Mouse (Mus musculus) stomach, postnatal 0 days (tissue): ENCODE data around the gene Fcho2. TPM values are rescaled to one million over a fixed set of nuclear protein-coding genes. Genes with fewer than 3 reads are reported as not detected.
A peak's percentile ranks its signal among the peaks of the same experiment; 100 is the strongest.

Source experiments
- ATAC-seq: fragments of 200-750 bp; cut with Nextera tagmentation; 2 replicates; pipeline ENCODE4 v1.8.0; 2017; ENCODE audit not compliant: low FRiP score, low TSS enrichment
- DNase-seq: peaks from one replicate; pipeline ENCODE4 v3.0.0-alpha.2; 2016; ENCODE audit warnings: low spot score
- H3K27ac ChIP-seq: fragments of 300-500 bp; sonication (generic); replicated peaks from 2 replicates; pipeline ENCODE4 v1.5.1; 2014; ENCODE audit warnings: mild to moderate bottlenecking, control low read depth
- H3K27me3 ChIP-seq: fragments of 300-500 bp; sonication (generic); 2 replicates; pipeline ENCODE4 v1.6.1; 2014; ENCODE audit warnings: low read length; ENCODE audit not compliant: control insufficient read depth, insufficient read depth
- H3K36me3 ChIP-seq: fragments of 300-500 bp; sonication (generic); 2 replicates; pipeline ENCODE4 v1.6.1; 2014; ENCODE audit warnings: low read length, mixed read lengths; ENCODE audit not compliant: control insufficient read depth, insufficient read depth
- H3K4me1 ChIP-seq: fragments of 300-500 bp; sonication (generic); replicated peaks from 2 replicates; pipeline ENCODE4 v1.6.1; 2014; ENCODE audit warnings: antibody characterized with exemption; ENCODE audit not compliant: control insufficient read depth, insufficient read depth
- H3K4me2 ChIP-seq: fragments of 300-500 bp; sonication (generic); replicated peaks from 2 replicates; pipeline ENCODE4 v1.6.1; 2014; ENCODE audit warnings: low read depth, mild to moderate bottlenecking, control low read depth, moderate library complexity
- H3K4me3 ChIP-seq: fragments of 300-500 bp; sonication (generic); 2 replicates; pipeline ENCODE4 v1.5.1; 2014; ENCODE audit warnings: low read depth, low read length, control low read depth
- H3K9ac ChIP-seq: fragments of 300-500 bp; sonication (generic); 2 replicates; pipeline ENCODE4 v1.6.1; 2014; ENCODE audit warnings: mild to moderate bottlenecking, low read length, control low read depth, mixed read lengths
- H3K9me3 ChIP-seq: fragments of 300-500 bp; sonication (generic); 2 replicates; pipeline ENCODE4 v1.6.1; 2016; ENCODE audit warnings: low read length; ENCODE audit not compliant: control insufficient read depth
- CTCF ChIP-seq: IDR thresholded peaks from 2 replicates; pipeline ENCODE4 v1.5.1; 2016; ENCODE audit warnings: antibody characterized with exemption, low read depth, mild to moderate bottlenecking, moderate library complexity
- EP300 ChIP-seq: optimal IDR thresholded peaks from 2 replicates; pipeline ENCODE3; 2016; ENCODE audit warnings: antibody characterized with exemption
- WGBS: fragments of 180-500 bp; shearing (Covaris S2); extraction: QIAGEN DNeasy Blood & Tissue Kit; methylation state at CpG from one replicate; pipeline ENCODE4 v1.1.7; 2014; 5-methylcytosine and 5-hydroxymethylcytosine counted together
- polyA plus RNA-seq: library from polyadenylated mRNA; unstranded; fragments of >200 nt; fragmentation: Nextera tagmentation; extraction: Ambion mirVana; gene quantifications from 2 replicates; pipeline ENCODE4 v1.2.1, GENCODE M21; 2015

Gene Fcho2
- 19.6 and 21.9 TPM in 2 replicates for polyA plus RNA-seq

DNA sequence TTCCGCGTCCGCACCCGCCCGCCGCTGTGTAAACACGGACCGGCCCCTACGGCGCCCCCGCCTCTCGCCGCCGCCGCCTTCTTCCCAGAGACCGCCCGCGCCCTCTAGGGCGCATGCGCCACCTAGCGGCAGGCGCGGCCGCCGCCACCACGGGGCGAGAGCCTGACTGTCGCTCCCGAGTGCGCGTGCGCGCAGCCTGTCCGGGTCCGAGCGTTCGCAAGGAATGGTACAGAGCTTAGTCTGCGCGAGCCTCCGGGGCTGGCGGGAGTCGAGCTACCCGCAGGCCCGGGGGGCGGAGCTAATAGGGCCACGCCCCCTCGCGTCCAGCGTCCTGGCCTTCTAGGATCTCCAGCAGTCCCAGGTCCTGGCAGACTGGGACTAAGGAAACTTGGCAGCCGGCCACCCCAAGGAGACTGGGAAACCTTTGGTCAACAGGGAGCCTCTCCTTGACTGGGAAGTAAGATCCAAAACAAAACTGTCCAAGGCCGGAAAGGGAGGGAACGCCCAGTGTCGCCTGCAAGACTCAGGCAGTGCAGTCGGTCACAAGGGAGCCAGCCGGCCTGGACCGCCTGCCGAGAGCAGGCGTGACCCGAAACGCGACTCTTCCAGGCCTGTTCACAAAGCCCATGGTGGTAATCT is at the start of gene Fcho2:
Gene Fcho2, minus strand, starts transcription at position 303 of the 639 bp plus-strand sequence.
- H3K36me3 ChIP-seq: no peaks in the 10 kb centered on the region
- under 1% methylated on average over 46 of the region's 61 CpGs for WGBS

DNA sequence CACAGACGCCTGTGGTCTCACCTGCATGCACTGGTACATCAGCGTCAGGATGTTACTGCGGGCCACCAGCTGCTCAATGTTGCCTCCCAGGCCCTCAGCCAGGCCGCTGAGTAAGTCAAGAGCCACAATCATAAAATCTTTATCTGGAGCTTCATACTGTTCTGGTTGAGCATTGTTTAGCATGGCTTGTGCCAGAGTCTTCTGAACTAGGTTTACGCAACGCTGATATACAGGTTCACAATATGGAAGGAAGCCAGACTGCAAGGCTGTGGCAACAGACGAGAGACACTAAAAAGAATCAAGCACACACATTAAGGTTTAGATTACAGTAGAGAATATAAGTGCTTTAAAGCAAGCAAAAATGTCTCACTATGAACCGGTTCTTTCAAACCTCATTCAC is 40.0 kb upstream of the Fcho2 start:
- TF ChIP-seq CTCF: no peak
- no peak for TF ChIP-seq EP300
- no peak for ATAC-seq
- Histone ChIP-seq H3K4me1 (no peaks in the 10 kb centered on the region), H3K36me3 (peaks cover 25% of the 10 kb centered on the region), H3K9me3 (no peaks in the 10 kb centered on the region), H3K4me3 (no peak overlapping the region), H3K9ac (no peak overlapping the region), H3K4me2 (no peak overlapping the region), H3K27ac (no peak overlapping the region), H3K27me3 (no peaks in the 10 kb centered on the region)
- DNase-seq: no peak
- 80% methylated on average over 8 of the region's 8 CpGs for WGBS

More for the DNA sequence above, at the start of gene Fcho2:
- Histone ChIP-seq H3K4me3 (peak within 1 kb of the TSS; percentile 92), H3K9ac (peak within 1 kb of the TSS; percentile 99), H3K9me3 (no peaks in the 10 kb centered on the region), H3K4me2 (peak within 1 kb of the TSS; percentile 56), H3K4me1 (no peaks in the 10 kb centered on the region), H3K27me3 (no peaks in the 10 kb centered on the region), H3K27ac (peak within 1 kb of the TSS; percentile 100)
- no peak for TF ChIP-seq EP300
- TF ChIP-seq CTCF: peak; percentile 88
- peak; percentile 95 for ATAC-seq
- peak; percentile 98 for DNase-seq

- Histone ChIP-seq H3K4me2 (no peak overlapping the region), H3K27ac (no peak overlapping the region), H3K9me3 (no peaks in the 10 kb centered on the region), H3K9ac (no peak overlapping the region), H3K27me3 (no peaks in the 10 kb centered on the region), H3K36me3 (no peaks in the 10 kb centered on the region; the same call in 1 of the 2 replicates), H3K4me3 (no peak overlapping the region), H3K4me1 (no peaks in the 10 kb centered on the region)
- DNase-seq (no peak), ATAC-seq (no peak)
- TF ChIP-seq EP300 (no peak), CTCF (no peak)
- WGBS: 63% methylated on average over 1 of the region's 1 CpGs
Measured at GRCm38 (mm10) chr13:98845794-98846193, 30.5 kb upstream of the Fcho2 start.

- Histone ChIP-seq H3K4me2 (no peak overlapping the region), H3K4me1 (no peaks in the 10 kb centered on the region), H3K27ac (no peak overlapping the region), H3K36me3 (peaks cover 3% of the 10 kb centered on the region; the same call in 1 of the 2 replicates), H3K9ac (no peak overlapping the region), H3K4me3 (no peak overlapping the region), H3K9me3 (no peaks in the 10 kb centered on the region), H3K27me3 (no peaks in the 10 kb centered on the region)
- DNase-seq (no peak), ATAC-seq (no peak; the same call in 1 of the 2 replicates)
- 94% methylated on average over 6 of the region's 6 CpGs for WGBS
- TF ChIP-seq CTCF (peak; percentile 61), EP300 (no peak)
Measured at GRCm38 (mm10) chr13:98836423-98837088, 21.3 kb upstream of the Fcho2 start.

DNA sequence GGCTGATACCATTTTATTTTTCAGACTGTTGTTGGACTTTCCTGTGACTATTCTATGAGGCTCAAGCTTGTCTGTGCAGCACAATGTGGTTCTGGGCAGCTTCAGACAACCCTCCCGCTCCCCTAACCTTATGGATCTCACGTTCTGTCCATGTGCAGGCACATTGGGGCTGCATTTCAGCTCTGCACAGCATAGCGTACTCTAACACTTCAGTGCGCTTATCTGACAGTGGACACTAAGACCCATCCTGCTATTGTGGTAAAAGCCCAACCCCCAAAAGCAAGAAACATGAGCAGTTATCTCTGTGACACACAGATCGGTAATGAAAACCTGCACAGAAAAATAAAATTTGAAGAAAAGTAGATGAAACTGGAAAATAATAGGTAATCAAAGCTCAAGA is 20.5 kb upstream of the Fcho2 start:
- WGBS: 91% methylated on average over 5 of the region's 5 CpGs
- no peak overlapping the region for H3K27ac ChIP-seq
- H3K9ac ChIP-seq: no peak overlapping the region
- no peak overlapping the region for H3K4me3 ChIP-seq
- H3K4me1 ChIP-seq: no peaks in the 10 kb centered on the region
- H3K27me3 ChIP-seq: no peaks in the 10 kb centered on the region
- no peaks in the 10 kb centered on the region for H3K9me3 ChIP-seq
- H3K4me2 ChIP-seq: no peak overlapping the region
- peaks cover 3% of the 10 kb centered on the region; the same call in 1 of the 2 replicates for H3K36me3 ChIP-seq
- DNase-seq (no peak), ATAC-seq (no peak)
- TF ChIP-seq EP300 (no peak), CTCF (no peak)

- H3K36me3 ChIP-seq: no peaks in the 10 kb centered on the region; the same call in 1 of the 2 replicates
- H3K9me3 ChIP-seq: no peaks in the 10 kb centered on the region
- H3K27ac ChIP-seq: no peak overlapping the region
- ATAC-seq (0 out of 2 replicates have a peak, but pooled peaks have one; percentile 47), DNase-seq (no peak)
- no peaks in the 10 kb centered on the region for H3K27me3 ChIP-seq
- H3K9ac ChIP-seq: no peak overlapping the region
- no peak for TF ChIP-seq EP300
- no peak for TF ChIP-seq CTCF
- H3K4me3 ChIP-seq: no peak overlapping the region
- H3K4me2 ChIP-seq: no peak overlapping the region
- 76% methylated on average over 3 of the region's 3 CpGs for WGBS
- H3K4me1 ChIP-seq: no peaks in the 10 kb centered on the region
Measured at GRCm38 (mm10) chr13:98834723-98835122, 19.5 kb upstream of the Fcho2 start.
